Mouse (Mus musculus) adipocyte (in vitro differentiated cells): ENCODE data around the gene Hspb8.
"Not testable (repeated sequence)": the region's sequence is repeated elsewhere in the genome, so short reads cannot be mapped to it uniquely, and the experiment has no call there.

Experiments used
- DNase-seq: peaks from one replicate; pipeline ENCODE4 v3.0.0-alpha.2; 2016; ENCODE audit warnings: low spot score

Gene Hspb8

GRCm38 (mm10) chr5:116432871-116433270 lies 10.2 kb upstream of the Hspb8 start:
- DNase-seq, result no peak

GRCm38 (mm10) chr5:116426701-116427100 lies 4.0 kb upstream of the Hspb8 start:
- no peak for DNase-seq

GRCm38 (mm10) chr5:116425709-116426108 lies 3.0 kb upstream of the Hspb8 start:
- not testable (repeated sequence) for DNase-seq

DNA sequence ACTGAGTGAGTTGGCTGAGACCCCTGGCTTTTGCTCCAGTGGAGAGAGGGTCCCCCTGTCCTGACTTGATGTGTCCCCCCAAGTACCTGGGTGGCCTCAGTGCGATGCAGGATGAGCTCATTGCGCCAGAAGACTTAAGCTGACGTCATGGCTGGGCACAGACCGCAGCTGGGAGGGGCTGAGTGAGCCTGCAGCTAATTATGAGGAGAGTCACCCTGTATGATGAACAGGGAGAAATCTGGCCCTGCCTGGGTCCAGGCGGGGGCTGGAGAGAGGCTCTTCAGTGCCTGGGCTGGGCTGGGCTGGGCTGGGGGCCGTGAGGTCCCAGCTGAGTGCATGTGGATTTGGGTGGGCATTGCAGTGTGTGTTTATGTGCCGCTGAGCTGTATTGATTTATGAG lies 2.6 kb upstream of the Hspb8 start:
- DNase-seq, result no peak

DNA sequence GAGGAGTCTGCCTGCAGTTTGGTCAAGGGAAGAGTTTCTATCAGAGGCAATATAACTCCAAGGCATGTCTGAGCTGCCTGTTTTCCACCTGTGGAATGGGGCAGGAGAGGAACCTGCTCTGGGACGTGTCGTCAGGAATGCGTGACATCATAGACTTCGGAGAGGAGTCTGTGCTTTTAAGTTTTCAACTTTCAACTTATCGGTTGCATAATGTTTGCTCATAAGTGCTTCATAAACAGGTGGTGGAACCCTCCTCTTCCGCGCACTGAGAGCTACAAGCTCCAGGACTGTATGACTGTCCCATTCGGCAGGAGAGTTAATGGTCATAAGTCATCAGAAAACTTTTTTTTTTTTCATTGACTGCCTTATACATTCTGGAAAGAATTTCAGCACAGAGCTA lies 1.1 kb upstream of the Hspb8 start:
- no peak for DNase-seq

DNA sequence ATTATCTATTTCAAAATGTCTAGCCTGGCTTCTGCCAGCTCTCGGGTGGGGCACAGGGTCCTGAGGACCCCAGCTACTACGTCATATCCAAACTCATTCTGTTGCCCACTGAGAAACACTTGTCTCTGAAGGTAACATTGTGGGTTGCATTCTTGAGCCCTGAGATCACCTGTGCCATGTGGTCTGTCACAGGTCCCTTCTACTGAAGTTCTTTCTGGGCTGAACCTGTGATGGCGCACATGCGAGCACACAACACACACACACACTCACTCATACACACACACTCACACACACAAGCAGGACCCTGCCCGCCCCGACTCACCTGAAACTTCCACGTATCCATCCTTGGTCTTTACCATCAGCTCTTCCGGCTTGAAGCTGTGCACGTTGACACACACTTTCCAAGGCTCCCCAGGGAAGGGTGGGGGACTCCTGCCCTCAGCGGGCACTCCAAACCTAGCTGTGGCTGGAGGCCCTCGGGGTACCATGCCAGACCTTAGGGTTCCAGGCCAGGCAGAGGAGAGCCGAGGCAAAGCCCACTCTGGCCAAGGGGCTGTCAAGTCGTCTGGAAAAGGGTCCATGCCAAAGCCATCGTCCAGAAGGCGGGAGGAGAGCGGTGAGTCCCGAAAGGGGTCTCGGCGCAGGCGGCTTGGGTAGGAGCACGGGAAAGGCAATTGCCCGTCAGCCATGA lies 728 bp downstream of the Hspb8 start:
- peak; percentile 40 for DNase-seq

- DNase-seq, result peak; percentile 84
These were observed 1.9 kb downstream of the Hspb8 start for GRCm38 (mm10) chr5:116420759-116421225.

DNA sequence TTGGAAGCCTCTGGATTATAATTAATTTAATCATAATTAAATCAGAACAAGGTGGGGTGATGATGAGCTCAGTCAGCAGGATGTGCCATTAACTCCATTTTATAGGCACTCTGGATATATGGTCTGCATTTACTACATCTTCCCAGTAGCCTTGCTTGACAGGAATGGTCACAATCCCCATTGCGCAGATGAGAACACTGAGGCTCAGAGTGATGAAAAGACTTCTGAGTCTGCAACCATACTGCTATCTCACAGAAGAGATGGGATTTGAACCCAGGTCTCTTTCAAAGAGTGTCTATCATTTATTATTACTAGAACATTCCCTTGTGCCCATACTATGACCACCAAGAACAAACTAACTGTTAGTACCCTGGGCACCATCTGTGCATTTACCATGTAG lies 2.5 kb downstream of the Hspb8 start:
- DNase-seq, result peak; percentile 21

GRCm38 (mm10) chr5:116419322-116420045 lies 3.2 kb downstream of the Hspb8 start:
- peak; percentile 85 for DNase-seq

- DNase-seq, result no peak
These were observed 6.5 kb downstream of the Hspb8 start for GRCm38 (mm10) chr5:116416208-116416607.

DNA sequence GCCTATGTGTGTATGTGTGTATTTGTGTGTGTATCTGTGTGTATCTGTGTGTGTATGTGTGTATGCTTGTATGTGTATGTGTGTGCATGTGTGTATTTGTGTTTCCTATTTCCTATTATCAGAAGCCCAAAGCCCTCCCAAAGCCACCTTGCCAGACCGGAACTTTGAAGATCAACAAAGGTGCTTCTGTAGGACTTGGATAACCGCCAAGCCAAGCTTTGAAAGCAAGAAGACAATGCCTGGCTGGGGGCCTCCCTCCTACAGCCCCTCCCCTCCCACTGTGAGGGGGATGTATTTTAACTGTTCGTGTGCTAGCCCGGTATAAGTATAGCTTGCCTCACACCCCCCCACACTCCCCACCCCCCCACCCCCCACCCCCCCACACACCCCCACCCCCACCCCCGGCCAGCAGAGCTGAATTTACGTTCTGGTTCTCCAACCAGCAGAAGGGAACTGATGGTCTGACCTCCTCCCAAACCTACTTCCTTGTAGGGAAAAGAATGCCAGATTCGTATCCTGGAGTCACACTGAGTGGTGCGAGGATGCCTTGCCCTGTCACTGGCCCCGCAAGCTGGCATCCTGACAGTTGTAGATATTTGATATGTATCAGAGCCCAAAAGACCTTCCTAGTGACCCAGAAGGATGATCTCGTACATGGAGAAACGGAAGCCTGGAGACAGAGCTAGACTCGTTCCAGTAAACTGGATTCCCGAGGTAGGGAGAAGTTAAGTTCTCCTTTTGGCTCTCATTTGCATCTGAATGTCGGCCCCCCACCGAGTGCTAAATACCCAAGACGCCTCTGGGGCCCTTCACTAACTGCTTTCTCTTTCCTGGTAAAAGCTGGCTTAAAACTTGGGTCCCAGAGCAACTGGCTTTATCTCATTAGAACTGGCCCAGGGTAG lies 12.7 kb downstream of the Hspb8 start:
- DNase-seq, result no peak

- DNase-seq, result peak; percentile 49
These were observed 13.7 kb downstream of the Hspb8 start for GRCm38 (mm10) chr5:116408965-116409364.

DNA sequence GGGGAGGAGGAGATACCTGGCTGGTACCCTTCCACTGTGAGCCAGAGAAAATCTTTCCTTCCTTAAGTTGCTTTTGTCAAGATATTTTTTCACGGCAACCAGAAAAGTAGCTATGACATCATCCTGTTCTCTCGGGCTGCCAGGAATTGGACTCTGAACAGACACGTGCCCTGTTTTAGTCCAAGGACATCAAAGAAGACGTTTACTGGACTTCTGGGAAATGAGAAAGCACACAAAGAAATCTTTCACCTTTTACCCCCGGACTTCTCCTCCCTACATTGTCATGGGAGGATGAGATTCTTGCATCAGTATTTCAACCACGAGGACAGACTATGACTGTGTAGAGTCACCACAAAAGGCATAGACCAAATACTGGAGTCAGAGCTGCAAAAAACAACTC lies 14.7 kb downstream of the Hspb8 start:
- peak; percentile 39 for DNase-seq

- no peak for DNase-seq
These were observed 15.3 kb downstream of the Hspb8 start for GRCm38 (mm10) chr5:116407321-116407720.

GRCm38 (mm10) chr5:116406507-116406906 lies 16.2 kb downstream of the Hspb8 start:
- no peak for DNase-seq

- DNase-seq, result no peak
These were observed 16.7 kb downstream of the Hspb8 start for GRCm38 (mm10) chr5:116405934-116406333.

- no peak for DNase-seq
These were observed 18.6 kb downstream of the Hspb8 start for GRCm38 (mm10) chr5:116404063-116404462.

- DNase-seq, result no peak
These were observed 21.9 kb downstream of the Hspb8 start for GRCm38 (mm10) chr5:116400801-116401200.

DNA sequence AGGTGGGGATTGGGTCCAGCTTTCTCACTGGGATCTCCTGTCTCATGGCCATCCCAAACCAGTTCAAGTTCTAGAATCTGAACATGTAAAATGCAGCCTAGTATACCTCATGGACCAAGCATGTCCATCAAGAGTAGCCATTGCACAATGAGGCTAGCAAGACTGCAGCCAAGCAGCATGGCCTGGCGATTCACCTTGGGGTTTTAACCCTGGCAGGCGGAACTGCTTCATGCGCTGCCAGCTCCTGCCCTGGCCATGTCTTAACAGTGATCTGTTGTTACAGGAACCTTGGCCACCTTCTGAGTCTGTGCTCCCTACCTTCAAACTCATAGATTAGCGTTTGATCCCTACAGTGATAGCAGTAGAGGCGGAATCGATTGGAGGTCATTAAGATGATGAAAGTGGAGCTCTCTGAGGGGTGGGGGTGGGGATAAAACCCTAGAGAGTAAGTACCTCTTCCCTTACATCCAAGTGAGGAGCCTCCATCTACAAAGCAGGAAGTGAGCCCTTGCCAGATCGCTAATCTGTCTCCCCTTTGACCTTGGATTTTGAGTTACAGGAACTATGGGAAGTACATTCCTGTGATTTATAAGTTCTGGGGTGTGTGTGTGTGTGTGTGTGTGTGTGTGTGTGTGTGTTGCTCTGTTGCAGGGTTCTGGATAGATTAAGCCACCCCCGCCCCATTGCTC lies 22.5 kb downstream of the Hspb8 start:
- DNase-seq, result no peak

DNA sequence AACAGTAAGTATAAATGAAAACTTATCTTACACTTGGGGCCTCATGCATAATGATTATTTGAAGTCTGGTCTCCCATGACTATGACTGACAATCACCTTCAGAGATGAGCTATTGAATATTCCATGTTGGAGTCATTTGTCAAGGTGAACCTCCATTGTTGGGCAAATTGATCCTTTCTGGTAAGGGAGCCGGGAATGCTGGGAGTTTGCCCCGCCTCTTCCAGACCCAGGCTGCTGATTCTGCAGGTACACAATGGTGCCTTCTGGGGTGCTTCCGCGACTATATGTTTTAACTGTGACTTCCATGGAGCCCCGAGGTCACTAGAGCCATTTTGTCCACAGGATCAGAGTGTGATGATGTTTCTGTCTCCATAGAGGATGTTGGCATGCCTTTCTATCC lies 26.6 kb downstream of the Hspb8 start:
- DNase-seq, result no peak

- no peak for DNase-seq
These were observed 30.1 kb downstream of the Hspb8 start for GRCm38 (mm10) chr5:116392603-116393002.
